Mouse (Mus musculus) myocyte (in vitro differentiated cells): ENCODE data around the gene Zfp933.
"Not testable (repeated sequence)": the region's sequence is repeated elsewhere in the genome, so short reads cannot be mapped to it uniquely, and the experiment has no call there.

ENCODE experiments used
- E2F4 ChIP-seq: IDR thresholded peaks from one replicate; pipeline ENCODE4 v1.6.1; 2011; ENCODE audit warnings: mild to moderate bottlenecking, control low read depth, moderate library complexity; ENCODE audit not compliant: insufficient read depth
- MAX ChIP-seq: IDR thresholded peaks from one replicate; pipeline ENCODE4 v1.6.1; 2011; ENCODE audit warnings: low read depth, mild to moderate bottlenecking, control low read depth
- MYOD1 ChIP-seq, 3 experiments: IDR thresholded peaks; one replicate each; pipeline ENCODE4 v1.6.1; 2011; ENCODE audit warnings: control low read depth in 2 of 3, low read depth in 2 of 3, mild to moderate bottlenecking in 2 of 3, moderate library complexity in 1 of 3; ENCODE audit not compliant: insufficient read length in 2 of 3, control insufficient read depth in 1 of 3
- MYOG ChIP-seq, 3 experiments: IDR thresholded peaks; one replicate each; pipeline ENCODE4 v1.6.1; 2011; ENCODE audit warnings: control low read depth in 2 of 3, low read depth in 2 of 3, mild to moderate bottlenecking in 2 of 3; ENCODE audit not compliant: insufficient read length in 2 of 3, control insufficient read depth in 1 of 3, insufficient read depth in 1 of 3
- POLR2A ChIP-seq: IDR thresholded peaks from one replicate; pipeline ENCODE4 v1.6.1; 2011; ENCODE audit warnings: low read depth, mild to moderate bottlenecking, control low read depth, moderate library complexity; ENCODE audit not compliant: insufficient read length
- POLR2AphosphoS2 ChIP-seq: IDR thresholded peaks from one replicate; pipeline ENCODE4 v1.6.1; 2011; ENCODE audit warnings: low read depth, control low read depth; ENCODE audit not compliant: insufficient read length
- REST ChIP-seq: IDR thresholded peaks from one replicate; pipeline ENCODE4 v1.6.1; 2011; ENCODE audit warnings: mild to moderate bottlenecking, control low read depth, moderate library complexity; ENCODE audit not compliant: insufficient read depth, insufficient read length
- SRF ChIP-seq: IDR thresholded peaks from one replicate; pipeline ENCODE4 v1.6.1; 2011; ENCODE audit warnings: low read depth; ENCODE audit not compliant: control insufficient read depth, insufficient read length
- TCF12 ChIP-seq: IDR thresholded peaks from one replicate; pipeline ENCODE4 v1.6.1; 2011; ENCODE audit warnings: mild to moderate bottlenecking, control low read depth; ENCODE audit not compliant: poor library complexity, insufficient read depth, severe bottlenecking
- USF1 ChIP-seq: IDR thresholded peaks from one replicate; pipeline ENCODE4 v1.6.1; 2011; ENCODE audit warnings: low read depth, mild to moderate bottlenecking, control low read depth, moderate library complexity

DNA sequence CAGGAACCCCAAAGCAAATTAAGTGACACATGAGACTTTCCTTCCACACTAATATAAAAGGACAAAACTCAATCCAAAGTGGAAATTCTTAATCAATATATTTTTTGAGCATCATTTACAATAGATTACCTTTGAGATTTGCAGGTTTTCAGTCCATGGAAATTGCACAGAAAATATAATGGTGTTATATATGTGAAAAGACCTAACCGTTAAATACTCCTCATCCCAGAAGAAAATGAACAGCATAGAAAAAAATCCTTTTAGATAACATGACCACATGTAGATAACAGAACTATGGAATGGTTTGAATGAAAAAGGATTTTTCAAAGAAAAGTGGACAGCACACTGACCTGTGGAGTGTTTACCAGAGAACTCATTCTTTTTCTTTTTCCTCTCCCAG, 52.9 kb downstream of the Zfp933 start:
- not testable (repeated sequence) for TF ChIP-seq POLR2A; MAX; E2F4; USF1; MYOG (IDR thresholded peaks at IDR 0.05; ENCODE audit: control insufficient read depth in 1 of 3, insufficient read depth in 1 of 3, insufficient read length in 2 of 3, low read depth in 2 of 3); TCF12; REST; POLR2AphosphoS2; SRF; MYOD1 (IDR thresholded peaks at IDR 0.05; ENCODE audit: control insufficient read depth in 1 of 3, insufficient read length in 2 of 3, low read depth in 2 of 3)
